Mouse (Mus musculus): ENCODE results near the gene Steap3. TPM values are rescaled to one million over a fixed set of nuclear protein-coding genes. Genes with fewer than 3 reads are reported as not detected.
"Not testable (repeated sequence)": the region's sequence is repeated elsewhere in the genome, so short reads cannot be mapped to it uniquely, and the experiment has no call there.

Gene Steap3
- 2.1 and 3.1 TPM in 2 replicates for polyA plus RNA-seq (2014; fragmentation: Nextera tagmentation; extraction: Ambion mirVana)

DNA sequence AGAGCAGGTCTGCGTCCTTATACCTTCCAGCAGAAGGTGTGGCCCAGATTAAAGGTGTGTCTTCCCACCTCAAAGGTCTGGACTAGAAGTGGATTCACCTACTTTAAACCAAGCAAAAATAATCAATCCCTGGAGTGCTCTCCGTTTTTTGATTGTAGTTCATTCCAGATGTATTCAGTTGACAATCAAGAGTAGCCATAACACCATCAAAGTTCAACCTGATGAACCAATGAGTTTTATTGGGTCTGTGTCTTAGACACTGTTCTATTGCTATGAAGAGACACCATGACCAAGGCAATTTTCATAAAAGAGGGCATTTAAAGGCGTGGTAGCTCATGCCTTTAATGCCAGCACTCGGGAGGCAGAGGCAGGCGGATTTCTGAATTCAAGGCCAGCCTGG, at the start of gene Steap3:
Gene Steap3, minus strand, starts transcription at position 101 of the 400 bp plus-strand sequence.
- Histone ChIP-seq H3K4me2 (ENCODE audit: low read length) (no peak within 1 kb of the TSS), H3K36me3 (ENCODE audit: control insufficient read depth, insufficient read depth, low read length) (no peaks in the 10 kb centered on the region), H3K4me1 (ENCODE audit: control insufficient read depth, insufficient read depth, low read length) (no peaks in the 10 kb centered on the region), H3K4me3 (ENCODE audit: low read depth, low read length) (no peak within 1 kb of the TSS), H3K9ac (ENCODE audit: low read length) (no peak within 1 kb of the TSS), H3K9me3 (replicated peaks; ENCODE audit: control insufficient read depth, low read length) (no peaks in the 10 kb centered on the region), H3K27ac (ENCODE audit: low read depth, low read length) (no peak within 1 kb of the TSS), H3K27me3 (replicated peaks; ENCODE audit: control insufficient read depth, insufficient read depth, low read length) (no peaks in the 10 kb centered on the region)
- ATAC-seq = no peak
- 92% methylated on average over 5 of the region's 5 CpGs for WGBS
- no peak for DNase-seq (ENCODE audit: low spot score)

DNA sequence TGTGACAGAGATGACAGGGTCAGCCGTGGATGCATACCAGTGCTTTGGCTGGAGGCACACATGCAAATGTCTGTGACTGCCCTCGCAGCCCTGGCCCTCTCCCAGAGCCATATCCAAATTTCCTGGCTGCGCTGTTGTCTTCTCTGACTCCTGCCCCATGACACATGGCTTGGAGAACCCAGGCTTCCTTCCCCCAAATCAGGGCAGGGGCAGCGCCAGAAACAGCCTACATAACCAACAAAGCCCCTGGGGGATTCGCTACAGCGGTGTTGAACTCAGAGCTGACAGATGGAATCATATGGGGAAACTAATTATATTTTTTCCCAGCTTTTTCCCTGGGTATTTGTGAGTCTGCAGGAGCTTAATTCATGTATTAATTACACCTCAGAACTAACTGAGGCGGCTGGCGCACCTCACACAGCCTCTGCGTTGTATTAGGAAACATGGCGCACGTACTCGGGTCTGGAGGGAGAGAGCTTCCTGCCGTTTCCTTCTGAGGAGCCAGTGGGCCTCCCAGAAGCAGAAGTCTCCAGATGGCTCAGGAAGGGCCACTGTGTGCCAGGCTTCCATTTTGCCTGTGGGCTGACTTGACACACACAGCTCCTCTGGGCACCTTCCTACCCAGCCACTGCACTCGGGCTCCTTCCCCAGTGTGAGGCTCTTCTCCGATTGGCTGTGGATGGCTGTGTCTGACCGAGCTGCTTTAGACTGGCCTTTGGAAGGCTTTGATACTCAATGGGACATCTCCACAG, 48.9 kb upstream of the Steap3 start:
- WGBS = 66% methylated on average over 16 of the region's 16 CpGs
- peak; percentile 57 for ATAC-seq
- no peak overlapping the region for H3K27ac ChIP-seq (ENCODE audit: low read depth, low read length)

DNA sequence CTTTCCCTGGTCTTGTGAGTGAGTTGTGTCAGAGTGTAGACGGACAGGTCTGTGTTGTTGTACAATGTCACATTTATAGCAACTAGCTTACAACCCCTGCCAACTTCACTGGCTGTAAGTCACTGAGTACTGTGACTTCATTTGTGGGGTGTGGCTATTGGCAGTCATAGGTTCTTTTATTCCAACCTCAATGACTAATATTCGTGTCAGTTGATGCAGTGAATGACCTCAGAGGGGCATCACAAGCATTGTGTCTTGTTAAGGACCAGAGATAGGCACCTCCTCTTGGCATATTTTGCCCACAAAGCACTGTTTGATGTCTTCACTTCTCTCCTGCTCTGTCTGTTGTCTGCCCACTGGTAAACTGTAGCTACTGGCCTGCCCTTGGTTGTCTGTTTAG, 33.3 kb upstream of the Steap3 start:
- DNase-seq (ENCODE audit: low spot score) = no peak
- H3K27me3 ChIP-seq (replicated peaks; ENCODE audit: control insufficient read depth, insufficient read depth, low read length) = no peaks in the 10 kb centered on the region
- H3K36me3 ChIP-seq (ENCODE audit: control insufficient read depth, insufficient read depth, low read length) = no peaks in the 10 kb centered on the region
- H3K27ac ChIP-seq (ENCODE audit: low read depth, low read length) = no peak overlapping the region
- H3K4me1 ChIP-seq (ENCODE audit: control insufficient read depth, insufficient read depth, low read length) = no peaks in the 10 kb centered on the region
- H3K4me3 ChIP-seq (ENCODE audit: low read depth, low read length) = no peak overlapping the region
- WGBS = 49% methylated on average over 2 of the region's 2 CpGs
- no peak overlapping the region for H3K4me2 ChIP-seq (ENCODE audit: low read length)
- no peak for ATAC-seq
- no peaks in the 10 kb centered on the region for H3K9me3 ChIP-seq (replicated peaks; ENCODE audit: control insufficient read depth, low read length)
- H3K9ac ChIP-seq (ENCODE audit: low read length) = no peak overlapping the region

More for the DNA sequence above, 48.9 kb upstream of the Steap3 start:
- no peaks in the 10 kb centered on the region for H3K4me1 ChIP-seq (ENCODE audit: control insufficient read depth, insufficient read depth, low read length)
- H3K4me3 ChIP-seq (ENCODE audit: low read depth, low read length) = no peak overlapping the region
- H3K36me3 ChIP-seq (ENCODE audit: control insufficient read depth, insufficient read depth, low read length) = no peaks in the 10 kb centered on the region
- DNase-seq (ENCODE audit: low spot score) = peak; percentile 52
- H3K4me2 ChIP-seq (ENCODE audit: low read length) = no peak overlapping the region
- no peaks in the 10 kb centered on the region for H3K9me3 ChIP-seq (replicated peaks; ENCODE audit: control insufficient read depth, low read length)
- no peak overlapping the region for H3K9ac ChIP-seq (ENCODE audit: low read length)
- no peaks in the 10 kb centered on the region for H3K27me3 ChIP-seq (replicated peaks; ENCODE audit: control insufficient read depth, insufficient read depth, low read length)

DNA sequence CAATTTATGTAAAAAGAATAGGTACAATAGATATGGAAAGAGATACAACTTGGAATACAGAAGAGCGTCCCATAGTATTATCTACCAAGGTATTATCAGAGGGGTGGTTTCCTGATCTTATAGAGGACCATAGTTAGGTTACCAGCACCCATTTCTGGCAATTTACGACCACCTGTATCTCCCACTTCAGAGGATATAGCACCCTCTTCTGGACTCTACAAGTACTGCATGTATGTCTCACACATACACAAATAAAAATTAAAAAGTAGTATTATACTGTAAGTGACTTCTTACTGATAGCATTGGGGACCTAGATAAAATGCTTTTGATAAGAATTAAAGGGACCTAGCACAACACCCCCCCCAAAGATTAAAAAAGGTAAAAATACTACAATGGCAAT, 24.4 kb upstream of the Steap3 start:
- 84% methylated on average over 2 of the region's 2 CpGs for WGBS
- no peak overlapping the region for H3K27ac ChIP-seq (ENCODE audit: low read depth, low read length)

DNA sequence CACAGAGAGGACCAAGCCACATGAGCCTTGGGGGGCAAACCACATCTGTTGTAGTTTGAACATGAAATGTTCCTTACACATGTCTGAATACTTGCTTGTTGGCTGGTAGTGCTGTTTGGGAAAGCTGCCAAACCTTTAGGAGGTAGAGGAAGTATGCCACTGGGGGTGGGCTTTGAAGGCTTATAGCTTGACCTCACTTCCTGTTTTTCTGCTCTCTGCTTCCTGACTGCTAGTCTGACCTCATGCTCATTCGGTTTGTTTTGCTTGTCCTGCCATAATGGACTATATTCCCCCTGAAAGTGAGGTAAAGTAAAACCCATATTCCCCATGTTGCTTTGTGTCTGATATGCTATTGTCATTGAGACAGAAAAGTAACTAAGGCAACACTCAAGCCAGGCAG, 21.3 kb upstream of the Steap3 start:
- WGBS = 74% methylated on average over 1 of the region's 1 CpGs
- H3K9ac ChIP-seq (ENCODE audit: low read length) = no peak overlapping the region
- H3K4me2 ChIP-seq (ENCODE audit: low read length) = no peak overlapping the region
- H3K4me3 ChIP-seq (ENCODE audit: low read depth, low read length) = no peak overlapping the region
- no peak for DNase-seq (ENCODE audit: low spot score)
- H3K9me3 ChIP-seq (replicated peaks; ENCODE audit: control insufficient read depth, low read length) = no peaks in the 10 kb centered on the region
- no peaks in the 10 kb centered on the region for H3K4me1 ChIP-seq (ENCODE audit: control insufficient read depth, insufficient read depth, low read length)
- no peak overlapping the region for H3K27ac ChIP-seq (ENCODE audit: low read depth, low read length)
- H3K36me3 ChIP-seq (ENCODE audit: control insufficient read depth, insufficient read depth, low read length) = no peaks in the 10 kb centered on the region
- H3K27me3 ChIP-seq (replicated peaks; ENCODE audit: control insufficient read depth, insufficient read depth, low read length) = no peaks in the 10 kb centered on the region
- ATAC-seq = no peak

More for the DNA sequence above, 24.4 kb upstream of the Steap3 start:
- Histone ChIP-seq H3K4me3 (ENCODE audit: low read depth, low read length) (no peak overlapping the region), H3K27me3 (replicated peaks; ENCODE audit: control insufficient read depth, insufficient read depth, low read length) (no peaks in the 10 kb centered on the region), H3K36me3 (ENCODE audit: control insufficient read depth, insufficient read depth, low read length) (no peaks in the 10 kb centered on the region), H3K4me1 (ENCODE audit: control insufficient read depth, insufficient read depth, low read length) (no peaks in the 10 kb centered on the region), H3K9ac (ENCODE audit: low read length) (no peak overlapping the region), H3K9me3 (replicated peaks; ENCODE audit: control insufficient read depth, low read length) (no peaks in the 10 kb centered on the region), H3K4me2 (ENCODE audit: low read length) (no peak overlapping the region)
- ATAC-seq = no peak
- no peak for DNase-seq (ENCODE audit: low spot score)

GRCm38 (mm10) chr1:120291709-120292108, 19.2 kb upstream of the Steap3 start:
- ATAC-seq (no peak), DNase-seq (ENCODE audit: low spot score) (no peak)
- H3K4me1 ChIP-seq (ENCODE audit: control insufficient read depth, insufficient read depth, low read length) = no peaks in the 10 kb centered on the region
- H3K4me3 ChIP-seq (ENCODE audit: low read depth, low read length) = no peak overlapping the region
- no peaks in the 10 kb centered on the region for H3K9me3 ChIP-seq (replicated peaks; ENCODE audit: control insufficient read depth, low read length)
- no peak overlapping the region for H3K4me2 ChIP-seq (ENCODE audit: low read length)
- H3K27ac ChIP-seq (ENCODE audit: low read depth, low read length) = no peak overlapping the region
- H3K36me3 ChIP-seq (ENCODE audit: control insufficient read depth, insufficient read depth, low read length) = no peaks in the 10 kb centered on the region
- H3K9ac ChIP-seq (ENCODE audit: low read length) = no peak overlapping the region
- 93% methylated on average over 3 of the region's 3 CpGs for WGBS
- H3K27me3 ChIP-seq (replicated peaks; ENCODE audit: control insufficient read depth, insufficient read depth, low read length) = no peaks in the 10 kb centered on the region

- H3K27me3 ChIP-seq (replicated peaks; ENCODE audit: control insufficient read depth, insufficient read depth, low read length) = no peaks in the 10 kb centered on the region
- no peak for DNase-seq (ENCODE audit: low spot score)
- H3K9ac ChIP-seq (ENCODE audit: low read length) = no peak overlapping the region
- H3K4me3 ChIP-seq (ENCODE audit: low read depth, low read length) = no peak overlapping the region
- H3K4me1 ChIP-seq (ENCODE audit: control insufficient read depth, insufficient read depth, low read length) = no peaks in the 10 kb centered on the region
- 71% methylated on average over 2 of the region's 2 CpGs for WGBS
- H3K36me3 ChIP-seq (ENCODE audit: control insufficient read depth, insufficient read depth, low read length) = no peaks in the 10 kb centered on the region
- H3K9me3 ChIP-seq (replicated peaks; ENCODE audit: control insufficient read depth, low read length) = no peaks in the 10 kb centered on the region
- no peak overlapping the region for H3K4me2 ChIP-seq (ENCODE audit: low read length)
- no peak for ATAC-seq
- H3K27ac ChIP-seq (ENCODE audit: low read depth, low read length) = no peak overlapping the region
Measured at GRCm38 (mm10) chr1:120289843-120290242, 17.3 kb upstream of the Steap3 start.

- H3K27me3 ChIP-seq (replicated peaks; ENCODE audit: control insufficient read depth, insufficient read depth, low read length) = no peaks in the 10 kb centered on the region
- no peak overlapping the region for H3K27ac ChIP-seq (ENCODE audit: low read depth, low read length)
- H3K4me2 ChIP-seq (ENCODE audit: low read length) = no peak overlapping the region
- H3K4me1 ChIP-seq (ENCODE audit: control insufficient read depth, insufficient read depth, low read length) = no peaks in the 10 kb centered on the region
- H3K36me3 ChIP-seq (ENCODE audit: control insufficient read depth, insufficient read depth, low read length) = no peaks in the 10 kb centered on the region
- H3K9ac ChIP-seq (ENCODE audit: low read length) = no peak overlapping the region
- no peaks in the 10 kb centered on the region for H3K9me3 ChIP-seq (replicated peaks; ENCODE audit: control insufficient read depth, low read length)
- DNase-seq (ENCODE audit: low spot score) (no peak), ATAC-seq (no peak)
- H3K4me3 ChIP-seq (ENCODE audit: low read depth, low read length) = no peak overlapping the region
- 44% methylated on average over 4 of the region's 4 CpGs for WGBS
Measured at GRCm38 (mm10) chr1:120287679-120288078, 15.2 kb upstream of the Steap3 start.

DNA sequence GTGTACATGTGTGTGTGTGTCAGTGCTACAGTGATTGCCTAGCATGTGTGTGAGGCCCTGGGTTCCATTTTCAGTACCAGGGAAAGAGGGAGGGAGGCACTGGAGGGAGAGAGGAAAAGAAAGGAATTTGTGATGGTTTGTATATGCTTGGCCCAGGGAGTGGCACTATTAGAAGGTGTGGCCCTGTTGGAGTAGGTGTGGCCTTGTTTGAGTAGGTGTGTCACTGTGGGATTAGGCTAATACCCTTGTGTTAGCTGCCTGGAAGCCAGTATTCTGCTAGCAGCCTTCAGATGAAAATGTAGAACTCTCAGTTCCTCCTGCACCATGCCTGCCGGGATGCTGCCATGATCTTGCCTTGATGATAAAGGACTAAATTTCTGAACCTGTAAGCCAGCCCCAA, 3.6 kb upstream of the Steap3 start:
- not testable (repeated sequence) for H3K9ac ChIP-seq (ENCODE audit: low read length); H3K4me2 ChIP-seq (ENCODE audit: low read length); H3K4me3 ChIP-seq (ENCODE audit: low read depth, low read length); H3K27ac ChIP-seq (ENCODE audit: low read depth, low read length); DNase-seq (ENCODE audit: low spot score); H3K9me3 ChIP-seq (replicated peaks; ENCODE audit: control insufficient read depth, low read length); ATAC-seq; H3K27me3 ChIP-seq (replicated peaks; ENCODE audit: control insufficient read depth, insufficient read depth, low read length); H3K36me3 ChIP-seq (ENCODE audit: control insufficient read depth, insufficient read depth, low read length); H3K4me1 ChIP-seq (ENCODE audit: control insufficient read depth, insufficient read depth, low read length)
- 77% methylated on average over 1 of the region's 1 CpGs for WGBS
